Mouse (Mus musculus) right cerebral cortex, postnatal 10 days (tissue): ENCODE data around the gene S100z.

Experiments
- DNase-seq, 2 experiments: peaks; one replicate each; pipeline ENCODE4 v3.0.0; 2021; ENCODE audit warnings: low spot score in 2 of 2

S100z gene

GRCm38 (mm10) chr13:95478671-95479413, at the start of gene S100z:
Gene S100z (minus strand): TSS chr13:95478721.
- no peak for DNase-seq

GRCm38 (mm10) chr13:95524674-95525491, 46.4 kb upstream of the S100z start, which contains the start of gene F2rl1:
Gene F2rl1 (minus strand): TSS chr13:95525227.
- no peak for DNase-seq

- DNase-seq = no peak
Observed at GRCm38 (mm10) chr13:95524424-95524673, 45.8 kb upstream of the S100z start.

- DNase-seq = no peak
Observed at GRCm38 (mm10) chr13:95523659-95524423, 45.3 kb upstream of the S100z start.

- no peak for DNase-seq
Observed at GRCm38 (mm10) chr13:95522176-95522575, 43.7 kb upstream of the S100z start.

GRCm38 (mm10) chr13:95521029-95521428, 42.5 kb upstream of the S100z start:
- no peak for DNase-seq

- no peak for DNase-seq
Observed at GRCm38 (mm10) chr13:95514756-95515155, 36.2 kb upstream of the S100z start.

GRCm38 (mm10) chr13:95510054-95510453, 31.5 kb upstream of the S100z start:
- DNase-seq = no peak

- DNase-seq = no peak
Observed at GRCm38 (mm10) chr13:95503279-95503917, 24.9 kb upstream of the S100z start.

- no peak for DNase-seq
Observed at GRCm38 (mm10) chr13:95496601-95497000, 18.1 kb upstream of the S100z start.

GRCm38 (mm10) chr13:95494812-95495211, 16.3 kb upstream of the S100z start:
- no peak for DNase-seq

- DNase-seq = no peak
Observed at GRCm38 (mm10) chr13:95493296-95493695, 14.8 kb upstream of the S100z start.

- DNase-seq = no peak
Observed at GRCm38 (mm10) chr13:95491327-95491726, 12.8 kb upstream of the S100z start.

- DNase-seq = peak in 1 of 2 experiments; percentile 42
Observed at GRCm38 (mm10) chr13:95484664-95485063, 6.1 kb upstream of the S100z start.

GRCm38 (mm10) chr13:95481428-95481827, 2.9 kb upstream of the S100z start:
- DNase-seq = peak; percentile 71 to 84

- no peak for DNase-seq
Observed at GRCm38 (mm10) chr13:95477173-95477572, 1.3 kb downstream of the S100z start.

GRCm38 (mm10) chr13:95475124-95475523, 3.4 kb downstream of the S100z start:
- DNase-seq = no peak

GRCm38 (mm10) chr13:95474294-95474693, 4.2 kb downstream of the S100z start:
- DNase-seq = no peak

- DNase-seq = no peak
Observed at GRCm38 (mm10) chr13:95470970-95471369, 7.6 kb downstream of the S100z start.

GRCm38 (mm10) chr13:95451529-95451928, 27.0 kb downstream of the S100z start:
- DNase-seq = no peak

- DNase-seq = no peak
Observed at GRCm38 (mm10) chr13:95450636-95451210, 27.8 kb downstream of the S100z start.

GRCm38 (mm10) chr13:95449730-95450129, 28.8 kb downstream of the S100z start:
- no peak for DNase-seq
